In the genomic region with DNA sequence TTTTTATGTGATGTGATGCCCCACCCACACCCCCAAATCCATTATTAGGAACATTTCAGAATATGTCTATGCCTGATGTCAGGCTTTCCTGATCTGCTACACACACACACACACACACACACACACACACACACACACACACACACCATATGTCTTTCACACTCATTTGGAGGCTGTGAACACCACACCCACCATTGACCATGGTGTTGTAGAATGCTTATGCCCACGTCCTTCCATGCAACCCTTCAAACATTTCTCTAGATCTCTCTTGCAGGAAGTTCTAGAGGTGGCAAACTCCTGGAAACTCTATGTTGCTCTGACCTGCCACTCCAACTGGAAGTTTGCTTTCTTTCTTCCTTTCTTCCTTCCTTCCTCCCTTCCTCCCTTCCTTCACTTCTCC, we compare ENCODE assay signal across 13 mouse cellular contexts.
"Had no signal": no experiment of that assay in that cellular context is flagged by ENCODE, and none has a peak within 500 bp of the region (broad histone marks: within the 10 kb centered on the region; RNA-seq: fewer than 3 reads in every experiment).

No protein-coding gene starts in this region.

- DNase-seq: kidney, adult 11 months; kidney, adult 8-10 months; kidney, postnatal 10 days; kidney, postnatal 36 days; layer of hippocampus, postnatal 36 days; liver, embryonic 13.5 days; lung, adult 2 months; lung, postnatal 14 days; lung, postnatal 4 days; midbrain, embryonic 14.5 days; thymus, adult 2 months; thymus, postnatal 14 days had no signal

- ATAC-seq: intestine, embryonic 15.5 days had no signal
